Mouse (Mus musculus) kidney, embryonic 14.5 days (tissue): ENCODE measurements around the gene Pip5k1b. TPM values are rescaled to one million over a fixed set of nuclear protein-coding genes. Genes with fewer than 3 reads are reported as not detected.
A peak's percentile ranks its signal among the peaks of the same experiment; 100 is the strongest.

ENCODE experiments used
- ATAC-seq: fragments of 200-750 bp; cut with Nextera tagmentation; 2 replicates; pipeline ENCODE4 v1.8.0; 2017; ENCODE audit warnings: moderate number of reproducible peaks, mild to moderate bottlenecking, moderate TSS enrichment, moderate library complexity; ENCODE audit not compliant: low FRiP score, low TSS enrichment
- H3K27ac ChIP-seq: fragments of 300-500 bp; sonication (generic); 2 replicates; pipeline ENCODE4 v1.5.1; 2014; ENCODE audit warnings: low read depth, mild to moderate bottlenecking, low read length, moderate library complexity, mixed read lengths
- H3K27me3 ChIP-seq: fragments of 300-500 bp; sonication (generic); 2 replicates; pipeline ENCODE4 v1.6.1; 2014; ENCODE audit warnings: mild to moderate bottlenecking, low read length; ENCODE audit not compliant: control insufficient read depth, insufficient read depth
- H3K36me3 ChIP-seq: fragments of 300-500 bp; sonication (generic); 2 replicates; pipeline ENCODE4 v1.6.1; 2014; ENCODE audit warnings: low read length, mixed read lengths; ENCODE audit not compliant: control insufficient read depth, insufficient read depth
- H3K4me1 ChIP-seq: fragments of 300-500 bp; sonication (generic); 2 replicates; pipeline ENCODE4 v1.6.1; 2014; ENCODE audit warnings: low read length, mixed read lengths; ENCODE audit not compliant: control insufficient read depth, insufficient read depth
- H3K4me2 ChIP-seq: fragments of 300-500 bp; sonication (generic); replicated peaks from 2 replicates; pipeline ENCODE4 v1.6.1; 2014; ENCODE audit warnings: low read depth, mild to moderate bottlenecking, low read length
- H3K4me3 ChIP-seq: fragments of 300-500 bp; sonication (generic); 2 replicates; pipeline ENCODE4 v1.5.1; 2014; ENCODE audit warnings: mild to moderate bottlenecking, low read length
- H3K9ac ChIP-seq: fragments of 300-500 bp; sonication (generic); 2 replicates; pipeline ENCODE4 v1.6.1; 2014; ENCODE audit warnings: low read depth, mild to moderate bottlenecking, low read length, moderate library complexity
- H3K9me3 ChIP-seq: fragments of 300-500 bp; sonication (generic); 2 replicates; pipeline ENCODE4 v1.6.1; 2016; ENCODE audit warnings: low read length; ENCODE audit not compliant: control insufficient read depth
- WGBS: fragments of 180-500 bp; shearing (Covaris S2); extraction: QIAGEN DNeasy Blood & Tissue Kit; methylation state at CpG from one replicate; pipeline ENCODE4 v1.1.7; 2014; 5-methylcytosine and 5-hydroxymethylcytosine counted together
- polyA plus RNA-seq: library from polyadenylated mRNA; unstranded; fragments of >200 nt; fragmentation: Nextera tagmentation; extraction: Ambion mirVana; gene quantifications from 2 replicates; pipeline ENCODE4 v1.2.1, GENCODE M21; 2014

The Pip5k1b gene
- polyA plus RNA-seq, 1 experiment from 2014 or later, result 3.1 TPM

DNA sequence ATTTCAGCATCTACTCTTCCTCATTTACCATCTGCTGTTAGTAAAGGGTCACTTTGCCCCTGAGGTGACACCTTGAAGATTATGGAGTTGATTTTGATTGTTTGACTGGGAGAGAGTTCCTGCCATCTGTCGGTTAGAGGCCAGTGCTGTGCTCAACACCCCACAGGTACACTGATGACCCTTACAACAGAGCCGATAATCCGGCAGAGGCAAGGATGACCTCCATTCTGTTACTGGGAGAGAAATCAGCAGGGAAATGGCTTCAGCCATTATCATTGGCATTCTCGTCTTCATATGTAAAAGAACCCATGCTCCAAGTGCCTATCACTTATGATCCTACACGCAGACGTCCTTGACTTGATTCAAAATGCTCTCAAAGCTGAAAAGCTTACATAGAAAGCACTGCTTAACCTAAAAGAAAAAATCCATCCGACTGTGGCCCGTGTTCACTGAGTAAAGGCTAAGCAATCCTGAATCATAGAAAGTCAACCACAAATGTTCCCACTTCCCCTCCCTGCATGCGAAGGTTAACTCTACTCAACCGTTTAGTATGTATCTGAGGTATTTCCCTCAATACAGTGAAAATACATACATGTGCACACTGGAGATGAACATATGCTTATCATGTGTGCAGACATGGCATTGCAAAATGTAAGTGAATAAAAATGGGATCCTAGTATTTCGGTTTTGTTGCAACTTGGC is 146.7 kb downstream of the Pip5k1b start:
- Histone ChIP-seq H3K27me3 (no peaks in the 10 kb centered on the region), H3K4me1 (no peaks in the 10 kb centered on the region), H3K36me3 (no peaks in the 10 kb centered on the region), H3K9ac (no peak overlapping the region), H3K4me2 (no peak overlapping the region), H3K27ac (no peak overlapping the region), H3K9me3 (no peaks in the 10 kb centered on the region), H3K4me3 (no peak overlapping the region)
- WGBS, result 90% methylated on average over 11 of the region's 11 CpGs
- no peak for ATAC-seq

DNA sequence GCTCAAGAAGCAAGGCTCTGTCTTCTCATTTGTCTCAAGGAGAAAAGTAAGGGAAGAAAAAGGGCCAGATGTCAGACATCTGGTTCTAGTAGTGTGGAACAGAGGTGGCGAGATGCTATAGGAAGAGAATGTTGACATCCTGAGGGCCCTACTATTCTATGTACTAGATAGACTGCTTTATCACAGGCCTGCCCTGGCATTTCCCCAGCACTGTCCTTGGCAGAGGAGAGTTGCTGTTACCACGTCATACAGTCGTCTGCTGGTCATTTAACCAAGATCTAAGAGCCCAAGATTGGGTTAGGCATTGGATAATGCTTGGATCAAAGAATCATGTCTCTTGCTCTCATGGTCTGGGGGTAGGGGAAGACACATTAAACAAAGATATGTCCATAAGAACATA is 151.0 kb downstream of the Pip5k1b start:
- no peaks in the 10 kb centered on the region for H3K27me3 ChIP-seq
- H3K9ac ChIP-seq, result no peak overlapping the region
- H3K4me1 ChIP-seq, result no peaks in the 10 kb centered on the region
- no peak overlapping the region for H3K4me3 ChIP-seq
- no peak for ATAC-seq
- H3K36me3 ChIP-seq, result no peaks in the 10 kb centered on the region
- H3K9me3 ChIP-seq, result no peaks in the 10 kb centered on the region
- no peak overlapping the region for H3K27ac ChIP-seq
- 87% methylated on average over 3 of the region's 3 CpGs for WGBS
- H3K4me2 ChIP-seq, result no peak overlapping the region

DNA sequence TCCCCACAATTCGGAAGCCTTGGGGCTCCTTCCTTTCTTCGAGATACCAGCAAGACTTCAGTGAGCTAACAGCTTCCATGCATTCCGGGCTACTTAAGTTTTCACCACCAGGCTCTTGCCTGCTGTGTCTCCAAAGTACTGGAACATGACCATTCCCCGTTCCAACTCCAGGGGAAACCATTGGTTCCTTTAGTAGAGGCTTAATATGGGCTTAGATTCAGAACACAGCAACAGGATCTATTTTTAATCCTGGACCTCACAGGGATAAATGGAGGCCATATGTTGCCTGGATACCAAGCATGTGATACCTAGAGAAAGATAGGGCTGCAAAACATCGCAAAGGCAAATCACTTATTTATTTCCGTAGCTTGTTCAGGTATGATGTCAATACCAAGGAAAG is 152.4 kb downstream of the Pip5k1b start:
- Histone ChIP-seq H3K9ac (no peak overlapping the region), H3K27ac (no peak overlapping the region), H3K4me3 (no peak overlapping the region), H3K36me3 (no peaks in the 10 kb centered on the region), H3K27me3 (no peaks in the 10 kb centered on the region), H3K9me3 (no peaks in the 10 kb centered on the region), H3K4me1 (no peaks in the 10 kb centered on the region), H3K4me2 (no peak overlapping the region)
- ATAC-seq, result no peak
- WGBS, result 97% methylated on average over 6 of the region's 6 CpGs

DNA sequence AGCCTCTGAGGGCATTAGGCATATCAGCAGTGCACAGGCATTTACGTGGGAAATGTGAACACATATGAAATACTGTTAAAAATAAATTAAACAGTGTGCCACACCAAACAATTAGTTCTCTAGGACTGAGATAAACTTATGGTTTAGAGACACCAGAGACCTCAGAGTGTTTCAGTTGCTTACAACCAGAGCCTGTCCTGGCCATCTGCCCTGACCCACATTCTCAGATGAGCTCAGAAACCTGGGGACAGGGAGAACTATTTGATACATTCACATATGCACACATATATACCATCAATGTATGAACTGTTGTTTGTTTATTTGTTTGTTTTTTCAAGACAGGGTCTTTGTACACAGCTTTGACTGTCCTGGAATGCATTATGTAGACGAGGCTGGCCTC is 161.8 kb downstream of the Pip5k1b start:
- Histone ChIP-seq H3K4me2 (no peak overlapping the region), H3K9me3 (no peaks in the 10 kb centered on the region), H3K4me3 (no peak overlapping the region), H3K4me1 (peaks cover 13% of the 10 kb centered on the region), H3K27me3 (no peaks in the 10 kb centered on the region), H3K9ac (no peak overlapping the region), H3K36me3 (no peaks in the 10 kb centered on the region), H3K27ac (no peak overlapping the region)
- WGBS, result 82% methylated on average over 2 of the region's 2 CpGs
- ATAC-seq, result no peak

DNA sequence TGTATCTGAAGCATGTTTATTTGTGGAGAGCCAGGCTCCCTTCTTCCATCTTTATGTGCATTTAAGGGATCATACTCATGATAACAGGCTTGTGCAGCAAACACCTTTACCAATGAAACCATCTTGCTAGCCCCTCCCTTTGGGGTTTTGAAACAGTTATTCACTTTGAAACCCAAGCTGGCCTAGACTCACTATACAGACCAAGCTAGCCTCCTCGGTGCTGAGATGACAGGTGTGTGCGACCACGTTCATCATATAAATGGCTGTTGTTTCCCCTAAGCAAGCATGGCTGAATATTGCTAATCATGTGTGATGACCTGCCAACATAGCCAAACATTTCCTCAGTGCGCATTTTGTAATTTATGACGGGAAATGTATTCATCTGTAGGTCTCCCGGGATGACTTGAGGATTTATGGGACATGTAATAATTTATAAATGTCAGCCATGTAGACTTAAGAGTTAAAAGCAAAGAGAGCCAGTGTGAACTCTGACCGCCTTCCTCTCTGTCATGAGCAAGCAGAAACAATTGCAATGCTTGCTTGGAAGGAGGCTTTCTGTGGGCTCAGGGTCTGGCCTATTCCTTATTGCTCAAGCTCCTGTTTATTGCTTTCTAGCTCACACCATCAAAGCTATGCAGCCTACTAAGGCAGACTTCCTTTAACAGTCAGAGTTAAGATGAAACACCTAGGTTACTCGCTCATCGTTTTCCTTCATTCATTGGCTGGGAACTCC is 164.0 kb downstream of the Pip5k1b start:
- H3K4me3 ChIP-seq, result no peak overlapping the region
- no peaks in the 10 kb centered on the region for H3K36me3 ChIP-seq
- H3K9ac ChIP-seq, result no peak overlapping the region
- no peak overlapping the region for H3K4me2 ChIP-seq
- no peak overlapping the region for H3K27ac ChIP-seq
- peaks cover 13% of the 10 kb centered on the region for H3K4me1 ChIP-seq
- WGBS, result 25% methylated on average over 9 of the region's 9 CpGs
- H3K27me3 ChIP-seq, result no peaks in the 10 kb centered on the region
- H3K9me3 ChIP-seq, result no peaks in the 10 kb centered on the region
- peak; percentile 49; the same call in 1 of the 2 replicates for ATAC-seq

DNA sequence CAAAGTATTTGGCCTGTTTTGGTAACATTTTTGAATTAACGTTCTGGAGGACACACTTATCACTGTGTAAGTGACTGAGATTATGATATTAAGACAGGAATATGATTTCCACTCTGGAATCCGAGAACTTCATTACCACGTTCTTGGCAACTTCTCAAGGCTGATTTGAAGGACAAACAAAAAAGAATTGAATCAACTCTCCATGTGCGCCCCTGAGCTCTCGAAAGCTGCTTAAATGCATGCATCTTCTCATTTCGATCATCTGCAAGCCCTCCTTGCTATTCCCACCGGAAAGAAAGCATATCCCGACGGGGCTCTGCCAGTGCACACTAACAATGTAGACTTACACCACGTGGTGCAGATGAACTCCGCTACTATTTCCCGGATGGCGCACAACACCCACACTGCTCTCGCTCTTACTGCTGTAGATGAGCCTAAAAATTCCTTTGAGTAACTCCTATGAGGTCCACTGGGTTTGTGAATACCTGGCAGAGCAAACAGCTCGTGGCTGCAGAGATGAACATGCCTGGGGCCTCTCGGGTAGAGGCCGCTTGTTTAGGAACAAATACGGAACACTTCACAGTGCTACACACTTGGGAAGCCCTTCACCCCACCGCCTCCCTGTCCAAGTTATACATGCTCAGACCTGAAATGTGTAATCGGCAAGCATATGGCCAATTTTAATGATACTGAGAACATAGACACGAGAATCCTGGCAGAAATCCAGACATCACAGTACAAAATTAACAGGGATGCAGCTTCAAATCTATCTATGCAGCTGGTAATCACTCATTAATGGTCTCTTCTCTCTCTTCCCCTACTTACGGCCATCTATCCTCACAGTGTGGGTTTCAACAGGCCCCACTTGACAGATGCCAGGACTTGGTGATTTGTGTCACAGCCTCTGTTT is 168.5 kb downstream of the Pip5k1b start:
- H3K36me3 ChIP-seq, result no peaks in the 10 kb centered on the region

DNA sequence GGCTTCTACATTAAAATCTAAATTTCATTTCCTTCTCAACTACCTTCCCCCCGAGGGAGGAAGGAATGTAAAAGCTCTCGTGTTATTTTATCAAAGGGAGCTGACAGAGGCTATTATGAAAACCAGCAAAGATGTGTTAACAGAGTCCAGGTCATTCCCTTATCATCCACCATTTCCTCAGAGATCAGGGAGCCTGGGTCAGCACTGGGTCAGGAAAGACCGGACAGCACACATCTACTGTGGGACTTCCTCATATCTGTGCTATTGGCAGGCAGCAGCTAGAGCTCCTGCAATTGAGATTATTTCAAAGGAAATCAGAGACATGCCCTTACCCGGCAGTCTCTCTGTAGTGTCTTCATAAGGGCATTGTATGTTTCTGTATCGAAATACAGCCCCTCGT is 177.2 kb downstream of the Pip5k1b start:
- no peak for ATAC-seq
- Histone ChIP-seq H3K9me3 (no peaks in the 10 kb centered on the region), H3K36me3 (no peaks in the 10 kb centered on the region), H3K27ac (no peak overlapping the region), H3K27me3 (no peaks in the 10 kb centered on the region), H3K9ac (no peak overlapping the region), H3K4me2 (no peak overlapping the region), H3K4me3 (no peak overlapping the region), H3K4me1 (no peaks in the 10 kb centered on the region)
- 46% methylated on average over 6 of the region's 6 CpGs for WGBS

More for the DNA sequence above, 168.5 kb downstream of the Pip5k1b start:
- H3K27ac ChIP-seq, result no peak overlapping the region
- no peak for ATAC-seq
- H3K9me3 ChIP-seq, result no peaks in the 10 kb centered on the region
- no peak overlapping the region for H3K9ac ChIP-seq
- WGBS, result 90% methylated on average over 22 of the region's 22 CpGs
- H3K4me3 ChIP-seq, result no peak overlapping the region
- H3K4me2 ChIP-seq, result no peak overlapping the region
- no peaks in the 10 kb centered on the region for H3K27me3 ChIP-seq
- peaks cover 7% of the 10 kb centered on the region for H3K4me1 ChIP-seq

DNA sequence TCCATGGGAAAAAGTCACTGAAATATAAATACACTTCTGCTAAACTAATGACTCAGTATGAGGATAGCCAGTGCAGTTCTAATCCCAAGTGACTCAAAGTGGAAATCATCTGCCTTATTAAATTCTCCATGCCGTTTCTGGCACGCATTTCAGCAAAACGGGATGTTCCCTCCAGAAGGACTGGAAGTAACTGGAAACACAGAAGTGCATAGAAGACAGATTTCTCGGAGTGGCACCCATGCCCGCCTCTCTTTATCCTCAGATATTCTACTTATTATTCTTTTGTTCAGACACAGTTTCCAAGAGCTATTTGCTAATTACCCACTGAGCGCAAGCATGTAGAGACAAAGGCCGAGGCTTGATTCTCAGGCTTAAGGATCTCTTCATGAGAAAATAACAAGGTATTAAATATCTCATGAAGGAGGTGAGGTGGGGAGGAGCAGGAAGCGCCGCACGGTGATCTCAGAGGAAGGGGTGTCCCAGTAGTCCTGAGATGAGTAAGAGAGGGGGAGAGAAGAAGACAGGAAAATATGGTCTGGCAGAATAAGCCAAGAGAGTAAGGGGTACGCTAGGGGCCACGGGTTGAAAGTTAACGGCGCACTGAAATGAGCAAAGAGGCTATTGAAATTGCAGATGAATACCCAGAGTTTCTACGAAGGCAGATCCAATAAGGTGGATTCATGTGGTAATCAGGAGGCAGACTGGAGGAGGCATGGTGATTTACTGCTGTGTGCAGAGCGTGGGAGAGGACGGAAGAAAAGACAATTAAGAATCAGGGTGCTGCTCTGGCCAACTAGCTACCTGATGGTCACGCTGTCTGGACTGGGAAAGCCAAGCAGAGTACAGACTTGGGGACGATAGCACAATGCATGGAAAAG is 183.7 kb downstream of the Pip5k1b start:
- peaks cover 2% of the 10 kb centered on the region; the same call in 1 of the 2 replicates for H3K9me3 ChIP-seq
- WGBS, result 45% methylated on average over 19 of the region's 19 CpGs
- no peak overlapping the region; the same call in 1 of the 2 replicates for H3K4me2 ChIP-seq
- H3K4me1 ChIP-seq, result 0 out of 2 replicates have a peak, but pooled peaks cover 13% of the 10 kb centered on the region
- no peaks in the 10 kb centered on the region for H3K36me3 ChIP-seq
- H3K27ac ChIP-seq, result 0 out of 2 replicates have a peak overlapping the region, but pooled peaks have one; percentile 17
- H3K9ac ChIP-seq, result no peak overlapping the region
- no peak overlapping the region for H3K4me3 ChIP-seq
- H3K27me3 ChIP-seq, result no peaks in the 10 kb centered on the region
- peak; percentile 78; the same call in 1 of the 2 replicates for ATAC-seq
